Mouse (Mus musculus) ES-Bruce4 (cell line): ENCODE results near the gene Klc3.

Source experiments
- CTCF ChIP-seq: IDR thresholded peaks from one replicate; pipeline ENCODE4 v1.8.1; 2011; ENCODE audit warnings: low read depth, low read length
- EP300 ChIP-seq: IDR thresholded peaks from 2 replicates; pipeline ENCODE4 v1.6.1; 2011; ENCODE audit warnings: low read depth, low read length; ENCODE audit not compliant: insufficient read depth
- POLR2A ChIP-seq: IDR thresholded peaks from one replicate; pipeline ENCODE4 v1.8.1; 2011; ENCODE audit warnings: low read length; ENCODE audit not compliant: insufficient read depth

- TF ChIP-seq POLR2A = no peak
- TF ChIP-seq CTCF = no peak
- no peak for TF ChIP-seq EP300
These were observed 1.3 kb downstream of the Klc3 start for GRCm38 (mm10) chr7:19402535-19403112.
